Mouse (Mus musculus): ENCODE results near the gene Gm2022. TPM values are rescaled to one million over a fixed set of nuclear protein-coding genes. Genes with fewer than 3 reads are reported as not detected.
"Not testable (repeated sequence)": the region's sequence is repeated elsewhere in the genome, so short reads cannot be mapped to it uniquely, and the experiment has no call there.

Gene Gm2022
- polyA plus RNA-seq (2014; fragmentation: Nextera tagmentation; extraction: Ambion mirVana) = not detected in 2 replicates

GRCm38 (mm10) chr12:87895070-87895469, at the start of gene Gm2022:
Gene Gm2022, plus strand, starts transcription at chr12:87895370.
- not testable (repeated sequence) for H3K4me2 ChIP-seq (ENCODE audit: low read depth); H3K27ac ChIP-seq (ENCODE audit: low read depth, low read length); H3K36me3 ChIP-seq (ENCODE audit: control insufficient read depth, insufficient read depth, low read length); H3K27me3 ChIP-seq (ENCODE audit: control insufficient read depth, insufficient read depth, low read length); H3K4me3 ChIP-seq (ENCODE audit: low read depth, low read length); DNase-seq (ENCODE audit: low spot score); ATAC-seq (ENCODE audit: insufficient read depth, low FRiP score, low TSS enrichment); H3K4me1 ChIP-seq (ENCODE audit: control insufficient read depth, insufficient read depth, low read length); H3K9ac ChIP-seq (ENCODE audit: low read length); H3K9me3 ChIP-seq (ENCODE audit: control insufficient read depth, low read length)
- WGBS = 86% methylated on average over 1 of the region's 1 CpGs

- not testable (repeated sequence) for ATAC-seq (ENCODE audit: insufficient read depth, low FRiP score, low TSS enrichment); H3K4me3 ChIP-seq (ENCODE audit: low read depth, low read length); H3K9me3 ChIP-seq (ENCODE audit: control insufficient read depth, low read length); H3K9ac ChIP-seq (ENCODE audit: low read length); DNase-seq (ENCODE audit: low spot score); H3K4me2 ChIP-seq (ENCODE audit: low read depth); H3K27ac ChIP-seq (ENCODE audit: low read depth, low read length); H3K27me3 ChIP-seq (ENCODE audit: control insufficient read depth, insufficient read depth, low read length); H3K4me1 ChIP-seq (ENCODE audit: control insufficient read depth, insufficient read depth, low read length); H3K36me3 ChIP-seq (ENCODE audit: control insufficient read depth, insufficient read depth, low read length)
- no CpG with 5 or more reads among the region's 2 CpGs for WGBS
Observed at GRCm38 (mm10) chr12:87850657-87851056, 44.5 kb upstream of the Gm2022 start.

- not testable (repeated sequence) for H3K4me3 ChIP-seq (ENCODE audit: low read depth, low read length); H3K27ac ChIP-seq (ENCODE audit: low read depth, low read length); H3K27me3 ChIP-seq (ENCODE audit: control insufficient read depth, insufficient read depth, low read length); H3K36me3 ChIP-seq (ENCODE audit: control insufficient read depth, insufficient read depth, low read length); H3K9me3 ChIP-seq (ENCODE audit: control insufficient read depth, low read length); H3K4me1 ChIP-seq (ENCODE audit: control insufficient read depth, insufficient read depth, low read length); ATAC-seq (ENCODE audit: insufficient read depth, low FRiP score, low TSS enrichment); H3K9ac ChIP-seq (ENCODE audit: low read length); DNase-seq (ENCODE audit: low spot score); H3K4me2 ChIP-seq (ENCODE audit: low read depth)
- 94% methylated on average over 1 of the region's 1 CpGs for WGBS
Observed at GRCm38 (mm10) chr12:87856067-87856466, 39.1 kb upstream of the Gm2022 start.

- not testable (repeated sequence) for H3K4me2 ChIP-seq (ENCODE audit: low read depth); H3K36me3 ChIP-seq (ENCODE audit: control insufficient read depth, insufficient read depth, low read length); H3K4me3 ChIP-seq (ENCODE audit: low read depth, low read length); H3K9ac ChIP-seq (ENCODE audit: low read length); ATAC-seq (ENCODE audit: insufficient read depth, low FRiP score, low TSS enrichment); H3K27ac ChIP-seq (ENCODE audit: low read depth, low read length); H3K27me3 ChIP-seq (ENCODE audit: control insufficient read depth, insufficient read depth, low read length); H3K9me3 ChIP-seq (ENCODE audit: control insufficient read depth, low read length); DNase-seq (ENCODE audit: low spot score); H3K4me1 ChIP-seq (ENCODE audit: control insufficient read depth, insufficient read depth, low read length)
- WGBS = 89% methylated on average over 23 of the region's 23 CpGs
Observed at GRCm38 (mm10) chr12:87861740-87862692, 33.2 kb upstream of the Gm2022 start.

GRCm38 (mm10) chr12:87863638-87864037, 31.5 kb upstream of the Gm2022 start:
- H3K4me3 ChIP-seq (ENCODE audit: low read depth, low read length); H3K9me3 ChIP-seq (ENCODE audit: control insufficient read depth, low read length); H3K4me1 ChIP-seq (ENCODE audit: control insufficient read depth, insufficient read depth, low read length); H3K9ac ChIP-seq (ENCODE audit: low read length); H3K27me3 ChIP-seq (ENCODE audit: control insufficient read depth, insufficient read depth, low read length); H3K27ac ChIP-seq (ENCODE audit: low read depth, low read length); DNase-seq (ENCODE audit: low spot score); H3K4me2 ChIP-seq (ENCODE audit: low read depth); ATAC-seq (ENCODE audit: insufficient read depth, low FRiP score, low TSS enrichment); H3K36me3 ChIP-seq (ENCODE audit: control insufficient read depth, insufficient read depth, low read length): not testable (repeated sequence)
- WGBS = 89% methylated on average over 9 of the region's 11 CpGs

- not testable (repeated sequence) for ATAC-seq (ENCODE audit: insufficient read depth, low FRiP score, low TSS enrichment); H3K9me3 ChIP-seq (ENCODE audit: control insufficient read depth, low read length); H3K27me3 ChIP-seq (ENCODE audit: control insufficient read depth, insufficient read depth, low read length); H3K27ac ChIP-seq (ENCODE audit: low read depth, low read length); H3K4me1 ChIP-seq (ENCODE audit: control insufficient read depth, insufficient read depth, low read length); H3K4me2 ChIP-seq (ENCODE audit: low read depth); H3K4me3 ChIP-seq (ENCODE audit: low read depth, low read length); DNase-seq (ENCODE audit: low spot score); H3K9ac ChIP-seq (ENCODE audit: low read length); H3K36me3 ChIP-seq (ENCODE audit: control insufficient read depth, insufficient read depth, low read length)
- 83% methylated on average over 2 of the region's 2 CpGs for WGBS
Observed at GRCm38 (mm10) chr12:87864048-87864447, 31.1 kb upstream of the Gm2022 start.

- H3K9ac ChIP-seq (ENCODE audit: low read length); ATAC-seq (ENCODE audit: insufficient read depth, low FRiP score, low TSS enrichment); H3K4me1 ChIP-seq (ENCODE audit: control insufficient read depth, insufficient read depth, low read length); DNase-seq (ENCODE audit: low spot score); H3K27me3 ChIP-seq (ENCODE audit: control insufficient read depth, insufficient read depth, low read length); H3K36me3 ChIP-seq (ENCODE audit: control insufficient read depth, insufficient read depth, low read length); H3K4me2 ChIP-seq (ENCODE audit: low read depth); H3K9me3 ChIP-seq (ENCODE audit: control insufficient read depth, low read length); H3K27ac ChIP-seq (ENCODE audit: low read depth, low read length); H3K4me3 ChIP-seq (ENCODE audit: low read depth, low read length): not testable (repeated sequence)
- 85% methylated on average over 5 of the region's 5 CpGs for WGBS
Observed at GRCm38 (mm10) chr12:87873772-87874171, 21.4 kb upstream of the Gm2022 start, which contains the start of gene Gm2016. Gene Gm2016, plus strand, starts transcription at chr12:87874072.

- H3K27me3 ChIP-seq (ENCODE audit: control insufficient read depth, insufficient read depth, low read length); ATAC-seq (ENCODE audit: insufficient read depth, low FRiP score, low TSS enrichment); H3K36me3 ChIP-seq (ENCODE audit: control insufficient read depth, insufficient read depth, low read length); H3K4me3 ChIP-seq (ENCODE audit: low read depth, low read length); H3K9me3 ChIP-seq (ENCODE audit: control insufficient read depth, low read length); H3K27ac ChIP-seq (ENCODE audit: low read depth, low read length); H3K4me2 ChIP-seq (ENCODE audit: low read depth); DNase-seq (ENCODE audit: low spot score); H3K4me1 ChIP-seq (ENCODE audit: control insufficient read depth, insufficient read depth, low read length); H3K9ac ChIP-seq (ENCODE audit: low read length): not testable (repeated sequence)
- WGBS = 80% methylated on average over 2 of the region's 2 CpGs
Observed at GRCm38 (mm10) chr12:87919721-87920120, 24.6 kb downstream of the Gm2022 start, which contains the start of gene Gm2035. Gene Gm2035, minus strand, starts transcription at chr12:87919857.

All from neural tube, embryonic 11.5 days (tissue).